Comparison of ENCODE assay signal across 13 mouse cellular contexts in genomic region chr2:29192629-29193278, GRCm38 (mm10).
DNase-seq lines count a peak whose midpoint lies in the region; ATAC-seq and TF ChIP-seq lines count a peak whose summit lies in the region.
"Had no signal": no experiment of that assay in that cellular context is flagged by ENCODE, and none has a peak within 500 bp of the region (broad histone marks: within the 10 kb centered on the region; RNA-seq: fewer than 3 reads in every experiment).

No protein-coding gene starts in this region.

- intact Hi-C loops in heart, adult 2 months (cut with DNase I) = no loop called here
- intact Hi-C loops in heart, postnatal 25 days (cut with DNase I) = no loop called here

- H3K9me3 ChIP-seq in lung, embryonic 14.5 days (ENCODE audit: low read depth, low read length) = no peaks in the 10 kb centered on the region
- H3K9me3 ChIP-seq: embryonic facial prominence, embryonic 15.5 days; hindbrain, embryonic 12.5 days; liver, embryonic 13.5 days had no signal

- H3K27ac ChIP-seq in heart, adult 2 months = no peak overlapping the region
- H3K27ac ChIP-seq in lung, embryonic 14.5 days (ENCODE audit: low read depth) = no peak overlapping the region
- H3K27ac ChIP-seq in bone marrow macrophage, adult 2 months (ENCODE audit: insufficient read depth, low read depth, low read length) = no peak overlapping the region
- no peak overlapping the region for H3K27ac ChIP-seq in small intestine, adult 2 months (ENCODE audit: insufficient read depth, low read depth, low read length)
- H3K27ac ChIP-seq: embryonic facial prominence, embryonic 15.5 days; liver, embryonic 13.5 days had no signal

- no peak for DNase-seq in heart, adult 2 months
- no peak for DNase-seq in heart, postnatal 25 days (ENCODE audit: low spot score)
- peak; percentile 30 for DNase-seq in lung, embryonic 14.5 days
- no peak for DNase-seq in lung, postnatal 14 days
- no peak for DNase-seq in right cerebral cortex, adult 18-20 months
- DNase-seq in spleen, postnatal 14 days (ENCODE audit: low spot score in 2 of 2) = no peak
- DNase-seq: layer of hippocampus, adult 9-11 months; liver, embryonic 13.5 days; thymus, postnatal 25 days had no signal

- TF ChIP-seq POLR2A in heart, adult 2 months (IDR thresholded peaks at IDR 0.05; ENCODE audit: insufficient read depth, low read depth, low read length) = no peak
- TF ChIP-seq POLR2A in bone marrow macrophage, adult 2 months (IDR thresholded peaks at IDR 0.05; ENCODE audit: borderline replicate concordance, low read depth, low read length) = no peak
- no peak for TF ChIP-seq POLR2A in small intestine, adult 2 months (IDR thresholded peaks at IDR 0.05; ENCODE audit: low read depth, low read length)

- H3K4me1 ChIP-seq in heart, adult 2 months (ENCODE audit: control insufficient read depth, insufficient read depth, low read length) = peaks cover 4% of the 10 kb centered on the region; the same call in 1 of the 2 replicates
- H3K4me1 ChIP-seq in lung, embryonic 14.5 days (ENCODE audit: insufficient read depth) = 0 out of 2 replicates have a peak, but pooled peaks cover 3% of the 10 kb centered on the region
- peaks cover 2% of the 10 kb centered on the region for H3K4me1 ChIP-seq in bone marrow macrophage, adult 2 months (ENCODE audit: control insufficient read depth, insufficient read depth, low read length)
- peaks cover 6% of the 10 kb centered on the region for H3K4me1 ChIP-seq in small intestine, adult 2 months (ENCODE audit: control insufficient read depth, insufficient read depth, insufficient read length, low read length)

- no peak overlapping the region for H3K4me3 ChIP-seq in heart, adult 2 months
- H3K4me3 ChIP-seq in lung, embryonic 14.5 days (ENCODE audit: low read depth, low read length) = no peak overlapping the region
- no peak overlapping the region for H3K4me3 ChIP-seq in bone marrow macrophage, adult 2 months (ENCODE audit: insufficient read depth, low read length)
- no peak overlapping the region for H3K4me3 ChIP-seq in small intestine, adult 2 months (ENCODE audit: low read depth, low read length)
- H3K4me3 ChIP-seq: embryonic facial prominence, embryonic 15.5 days; hindbrain, embryonic 12.5 days; liver, embryonic 13.5 days had no signal

- no peaks in the 10 kb centered on the region for H3K36me3 ChIP-seq in heart, adult 2 months (ENCODE audit: control insufficient read depth, insufficient read depth, low read length)
- no peaks in the 10 kb centered on the region for H3K36me3 ChIP-seq in lung, embryonic 14.5 days (ENCODE audit: insufficient read depth)
- no peaks in the 10 kb centered on the region for H3K36me3 ChIP-seq in small intestine, adult 2 months (ENCODE audit: control insufficient read depth, insufficient read depth, low read length)
- H3K36me3 ChIP-seq: embryonic facial prominence, embryonic 15.5 days; hindbrain, embryonic 12.5 days; liver, embryonic 13.5 days had no signal

- ATAC-seq in lung, embryonic 14.5 days (ENCODE audit: insufficient read depth) = no peak

- no peaks in the 10 kb centered on the region for H3K79me2 ChIP-seq in heart, adult 2 months (replicated peaks; ENCODE audit: control insufficient read depth, insufficient read depth, low read length)

- H3K9ac ChIP-seq in heart, adult 2 months (ENCODE audit: low read depth, low read length) = no peak overlapping the region
- no peak overlapping the region for H3K9ac ChIP-seq in lung, embryonic 14.5 days
- H3K9ac ChIP-seq: embryonic facial prominence, embryonic 15.5 days; liver, embryonic 13.5 days had no signal

- H3K4me2 ChIP-seq in lung, embryonic 14.5 days = no peak overlapping the region
- H3K4me2 ChIP-seq: embryonic facial prominence, embryonic 15.5 days; hindbrain, embryonic 12.5 days; liver, embryonic 13.5 days had no signal

- no peak for TF ChIP-seq EP300 in heart, adult 2 months (IDR thresholded peaks at IDR 0.05; ENCODE audit: insufficient read depth, low read depth, low read length)

- 81% methylated on average over 8 of the region's 8 CpGs for WGBS in heart, adult 2 months
- 84% methylated on average over 8 of the region's 8 CpGs for WGBS in lung, embryonic 14.5 days
- 89% methylated on average over 8 of the region's 8 CpGs for WGBS in small intestine, adult 2 months

- 0 out of 2 replicates have a peak, but pooled peaks cover 3% of the 10 kb centered on the region for H3K27me3 ChIP-seq in heart, adult 2 months (ENCODE audit: control insufficient read depth, insufficient read depth, low read length)
- peaks cover 15% of the 10 kb centered on the region for H3K27me3 ChIP-seq in lung, embryonic 14.5 days (ENCODE audit: insufficient read depth, low read length)
- H3K27me3 ChIP-seq in small intestine, adult 2 months (ENCODE audit: control insufficient read depth, insufficient read depth, low read length) = peaks cover 13% of the 10 kb centered on the region

- TF ChIP-seq CTCF in heart, adult 2 months (IDR thresholded peaks at IDR 0.05) = peak; percentile 48
- TF ChIP-seq CTCF in lung, embryonic 14.5 days (IDR thresholded peaks at IDR 0.05; ENCODE audit: low read depth) = peak; percentile 55
- 0 out of 2 replicates have a peak, but pooled peaks have one; percentile 3 for TF ChIP-seq CTCF in bone marrow macrophage, adult 2 months (IDR thresholded peaks at IDR 0.05; ENCODE audit: low read depth, low read length)
- peak; percentile 38; the same call in 1 of the 2 replicates for TF ChIP-seq CTCF in small intestine, adult 2 months (IDR thresholded peaks at IDR 0.05; ENCODE audit: extremely low read depth, insufficient read length, insufficient replicate concordance, low read depth, low read length)

Comparison
In these comparisons a context has a peak if more than half of its experiments do, and no peak if none do; other contexts are left out.
1. CTCF ChIP-seq: peak in every context shown above with its lines; median percentile 55 in lung, embryonic 14.5 days; 48 in heart, adult 2 months; 38 in small intestine, adult 2 months; 3 in bone marrow macrophage, adult 2 months.